Mouse (Mus musculus): ENCODE results near the gene Atp1b2. TPM values are rescaled to one million over a fixed set of nuclear protein-coding genes. Genes with fewer than 3 reads are reported as not detected.
A peak's percentile ranks its signal among the peaks of the same experiment; 100 is the strongest.

The Atp1b2 gene
- polyA plus RNA-seq, 1 experiment from 2014 or later: 46.5 TPM

DNA sequence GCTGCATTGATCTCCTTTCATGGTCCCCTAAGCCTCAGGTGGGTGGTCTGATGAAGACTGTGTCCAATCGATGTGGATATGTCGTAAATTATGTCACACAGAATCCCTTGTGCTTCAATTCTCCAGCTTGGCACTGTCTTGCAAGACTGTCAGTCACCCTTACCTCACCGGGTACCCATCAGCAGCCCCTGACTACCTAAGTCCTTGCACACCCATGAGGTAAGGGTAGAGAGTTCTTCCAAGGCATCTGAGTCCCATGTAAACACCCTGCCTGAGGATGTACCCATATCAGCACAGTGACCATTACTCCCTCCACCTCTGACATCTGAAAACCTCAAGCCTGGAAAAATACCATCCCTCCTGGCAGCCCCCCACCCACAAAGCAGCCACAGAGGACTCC, 1.4 kb downstream of the Atp1b2 start:
- H3K27me3 ChIP-seq (ENCODE audit: control insufficient read depth, insufficient read depth, low read length): no peaks in the 10 kb centered on the region
- H3K36me3 ChIP-seq (ENCODE audit: control insufficient read depth, insufficient read depth, low read length): peaks cover 14% of the 10 kb centered on the region; the same call in 1 of the 2 replicates
- H3K4me1 ChIP-seq (ENCODE audit: control insufficient read depth, insufficient read depth, low read length): peaks cover 30% of the 10 kb centered on the region
- H3K9me3 ChIP-seq (ENCODE audit: control insufficient read depth, low read length): no peaks in the 10 kb centered on the region
- DNase-seq (peak; percentile 23), ATAC-seq (ENCODE audit: low FRiP score, low TSS enrichment) (peak; percentile 43; the same call in 1 of the 2 replicates)
- H3K27ac ChIP-seq (replicated peaks; ENCODE audit: low read depth, low read length): peak overlapping the region; percentile 75
- 45% methylated on average over 3 of the region's 3 CpGs for WGBS
- peak overlapping the region; percentile 80 for H3K9ac ChIP-seq (replicated peaks; ENCODE audit: low read length)
- H3K4me3 ChIP-seq (replicated peaks; ENCODE audit: low read depth, low read length): peak overlapping the region; percentile 74
- H3K4me2 ChIP-seq (ENCODE audit: low read length): peak overlapping the region; percentile 98

DNA sequence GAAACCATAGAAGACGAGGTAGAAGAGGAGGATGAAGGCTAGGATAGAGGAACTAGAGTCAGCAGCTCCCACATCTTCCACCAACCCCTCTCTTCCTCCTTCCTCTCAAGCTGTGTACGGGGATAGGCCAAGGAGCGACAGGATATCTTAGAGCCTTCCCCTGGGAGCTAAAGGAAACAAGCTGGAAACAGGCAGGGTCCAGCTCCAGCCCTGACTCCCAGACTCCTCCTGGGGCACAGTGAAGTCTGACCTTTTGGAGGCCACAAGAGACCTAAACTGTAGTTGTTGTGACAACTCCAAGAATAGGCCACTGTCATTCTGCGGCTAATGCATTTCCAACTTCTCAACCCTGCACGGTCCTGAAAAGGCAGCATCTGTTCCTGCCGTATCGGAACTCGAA, 2.2 kb downstream of the Atp1b2 start:
- Histone ChIP-seq H3K27me3 (ENCODE audit: control insufficient read depth, insufficient read depth, low read length) (no peaks in the 10 kb centered on the region), H3K36me3 (ENCODE audit: control insufficient read depth, insufficient read depth, low read length) (peaks cover 17% of the 10 kb centered on the region), H3K4me1 (ENCODE audit: control insufficient read depth, insufficient read depth, low read length) (peaks cover 30% of the 10 kb centered on the region), H3K9me3 (ENCODE audit: control insufficient read depth, low read length) (no peaks in the 10 kb centered on the region), H3K4me3 (replicated peaks; ENCODE audit: low read depth, low read length) (0 out of 2 replicates have a peak overlapping the region, but pooled peaks have one; percentile 3), H3K4me2 (ENCODE audit: low read length) (peak overlapping the region; percentile 98), H3K9ac (replicated peaks; ENCODE audit: low read length) (no peak overlapping the region), H3K27ac (replicated peaks; ENCODE audit: low read depth, low read length) (no peak overlapping the region)
- ATAC-seq (ENCODE audit: low FRiP score, low TSS enrichment): no peak
- DNase-seq: no peak
- 87% methylated on average over 8 of the region's 8 CpGs for WGBS

DNA sequence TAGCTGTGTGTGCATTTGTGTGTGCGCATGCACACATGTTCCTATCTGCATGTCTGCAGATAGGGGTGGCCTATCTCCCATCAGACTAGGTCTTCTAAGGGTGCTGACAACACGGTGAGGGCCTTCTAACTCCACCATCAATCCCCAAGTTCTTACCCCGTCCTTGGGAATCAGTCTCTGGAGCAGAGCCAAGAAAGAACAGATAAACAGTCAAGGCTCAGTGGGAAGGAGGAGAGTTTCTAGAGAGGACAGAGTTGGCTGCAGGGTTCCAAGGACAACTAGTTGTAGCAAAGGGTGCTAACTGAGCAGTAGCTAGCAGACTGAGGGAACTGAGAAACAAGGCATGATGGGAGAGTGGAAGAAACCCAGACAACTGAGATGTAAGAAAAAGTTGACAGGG, 4.0 kb downstream of the Atp1b2 start:
- 88% methylated on average over 3 of the region's 3 CpGs for WGBS
- H3K4me3 ChIP-seq (replicated peaks; ENCODE audit: low read depth, low read length): no peak overlapping the region
- H3K4me1 ChIP-seq (ENCODE audit: control insufficient read depth, insufficient read depth, low read length): peaks cover 30% of the 10 kb centered on the region
- ATAC-seq (ENCODE audit: low FRiP score, low TSS enrichment) (no peak), DNase-seq (no peak)
- no peaks in the 10 kb centered on the region for H3K9me3 ChIP-seq (ENCODE audit: control insufficient read depth, low read length)
- peaks cover 17% of the 10 kb centered on the region for H3K36me3 ChIP-seq (ENCODE audit: control insufficient read depth, insufficient read depth, low read length)
- no peak overlapping the region for H3K9ac ChIP-seq (replicated peaks; ENCODE audit: low read length)
- H3K27me3 ChIP-seq (ENCODE audit: control insufficient read depth, insufficient read depth, low read length): no peaks in the 10 kb centered on the region
- no peak overlapping the region for H3K27ac ChIP-seq (replicated peaks; ENCODE audit: low read depth, low read length)
- H3K4me2 ChIP-seq (ENCODE audit: low read length): no peak overlapping the region

DNA sequence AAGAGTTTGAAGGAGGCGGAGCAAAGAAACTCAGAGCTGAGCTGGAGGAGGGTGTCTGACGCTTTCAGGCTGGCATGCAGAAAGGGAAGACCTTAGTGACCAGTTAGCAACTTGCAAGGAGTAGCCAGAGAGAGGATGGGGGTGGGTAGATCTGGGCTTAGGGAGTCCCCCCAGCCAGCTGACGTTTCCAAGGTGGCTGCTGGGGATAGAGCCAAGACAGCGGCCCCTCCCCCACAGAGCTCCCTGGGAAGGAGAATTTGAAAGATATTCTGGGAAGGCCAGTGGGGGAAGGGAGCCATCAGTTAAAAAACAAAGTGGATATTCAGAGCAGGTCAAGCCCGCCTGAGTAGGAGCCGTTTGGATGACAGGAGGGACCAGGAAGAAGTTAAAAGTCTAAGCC, 5.6 kb downstream of the Atp1b2 start:
- H3K4me1 ChIP-seq (ENCODE audit: control insufficient read depth, insufficient read depth, low read length): peaks cover 25% of the 10 kb centered on the region
- H3K36me3 ChIP-seq (ENCODE audit: control insufficient read depth, insufficient read depth, low read length): peaks cover 17% of the 10 kb centered on the region
- H3K9ac ChIP-seq (replicated peaks; ENCODE audit: low read length): no peak overlapping the region
- DNase-seq (peak; percentile 69), ATAC-seq (ENCODE audit: low FRiP score, low TSS enrichment) (no peak)
- H3K9me3 ChIP-seq (ENCODE audit: control insufficient read depth, low read length): no peaks in the 10 kb centered on the region
- H3K4me3 ChIP-seq (replicated peaks; ENCODE audit: low read depth, low read length): no peak overlapping the region
- WGBS: 9% methylated on average over 6 of the region's 6 CpGs
- 0 out of 2 replicates have a peak overlapping the region, but pooled peaks have one; percentile 22 for H3K27ac ChIP-seq (replicated peaks; ENCODE audit: low read depth, low read length)
- no peak overlapping the region for H3K4me2 ChIP-seq (ENCODE audit: low read length)
- no peaks in the 10 kb centered on the region for H3K27me3 ChIP-seq (ENCODE audit: control insufficient read depth, insufficient read depth, low read length)

GRCm38 (mm10) chr11:69599436-69599835, 6.3 kb downstream of the Atp1b2 start:
- DNase-seq (no peak), ATAC-seq (ENCODE audit: low FRiP score, low TSS enrichment) (no peak)
- H3K4me3 ChIP-seq (replicated peaks; ENCODE audit: low read depth, low read length): no peak overlapping the region
- H3K4me2 ChIP-seq (ENCODE audit: low read length): no peak overlapping the region
- H3K27me3 ChIP-seq (ENCODE audit: control insufficient read depth, insufficient read depth, low read length): no peaks in the 10 kb centered on the region
- H3K9ac ChIP-seq (replicated peaks; ENCODE audit: low read length): no peak overlapping the region; the same call in 1 of the 2 replicates
- peaks cover 20% of the 10 kb centered on the region for H3K4me1 ChIP-seq (ENCODE audit: control insufficient read depth, insufficient read depth, low read length)
- H3K27ac ChIP-seq (replicated peaks; ENCODE audit: low read depth, low read length): 0 out of 2 replicates have a peak overlapping the region, but pooled peaks have one; percentile 37
- 9% methylated on average over 9 of the region's 9 CpGs for WGBS
- H3K36me3 ChIP-seq (ENCODE audit: control insufficient read depth, insufficient read depth, low read length): peaks cover 20% of the 10 kb centered on the region
- no peaks in the 10 kb centered on the region for H3K9me3 ChIP-seq (ENCODE audit: control insufficient read depth, low read length)

DNA sequence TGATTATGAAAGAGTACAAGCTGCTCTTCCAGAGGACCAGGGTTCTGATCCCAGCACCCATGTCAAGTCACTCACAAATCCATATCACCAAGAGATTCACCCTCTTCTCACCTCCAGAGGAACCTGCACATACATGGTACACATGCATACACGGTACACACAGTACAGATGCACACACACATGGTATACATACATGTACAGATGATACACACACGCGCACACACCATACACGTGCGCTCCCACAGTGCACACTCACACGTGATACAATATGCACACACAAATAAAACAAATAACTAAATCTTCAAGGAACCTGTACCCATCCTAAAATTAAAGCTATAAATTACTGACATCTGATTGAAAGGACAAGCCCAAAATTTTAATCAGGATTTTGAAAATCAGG, 10.9 kb downstream of the Atp1b2 start:
- peaks cover 24% of the 10 kb centered on the region for H3K36me3 ChIP-seq (ENCODE audit: control insufficient read depth, insufficient read depth, low read length)
- no peaks in the 10 kb centered on the region for H3K9me3 ChIP-seq (ENCODE audit: control insufficient read depth, low read length)
- DNase-seq (no peak), ATAC-seq (ENCODE audit: low FRiP score, low TSS enrichment) (no peak)
- no peak overlapping the region for H3K9ac ChIP-seq (replicated peaks; ENCODE audit: low read length)
- no peak overlapping the region for H3K27ac ChIP-seq (replicated peaks; ENCODE audit: low read depth, low read length)
- H3K4me2 ChIP-seq (ENCODE audit: low read length): no peak overlapping the region
- 98% methylated on average over 6 of the region's 6 CpGs for WGBS
- no peaks in the 10 kb centered on the region for H3K4me1 ChIP-seq (ENCODE audit: control insufficient read depth, insufficient read depth, low read length)
- no peak overlapping the region for H3K4me3 ChIP-seq (replicated peaks; ENCODE audit: low read depth, low read length)
- H3K27me3 ChIP-seq (ENCODE audit: control insufficient read depth, insufficient read depth, low read length): no peaks in the 10 kb centered on the region

GRCm38 (mm10) chr11:69592799-69593198, 12.9 kb downstream of the Atp1b2 start:
- ATAC-seq (ENCODE audit: low FRiP score, low TSS enrichment) (no peak), DNase-seq (no peak)
- Histone ChIP-seq H3K4me2 (ENCODE audit: low read length) (no peak overlapping the region), H3K9ac (replicated peaks; ENCODE audit: low read length) (no peak overlapping the region), H3K27ac (replicated peaks; ENCODE audit: low read depth, low read length) (no peak overlapping the region), H3K27me3 (ENCODE audit: control insufficient read depth, insufficient read depth, low read length) (no peaks in the 10 kb centered on the region), H3K4me1 (ENCODE audit: control insufficient read depth, insufficient read depth, low read length) (no peaks in the 10 kb centered on the region), H3K4me3 (replicated peaks; ENCODE audit: low read depth, low read length) (no peak overlapping the region), H3K36me3 (ENCODE audit: control insufficient read depth, insufficient read depth, low read length) (peaks cover 42% of the 10 kb centered on the region), H3K9me3 (ENCODE audit: control insufficient read depth, low read length) (no peaks in the 10 kb centered on the region)
- WGBS: 93% methylated on average over 4 of the region's 4 CpGs

DNA sequence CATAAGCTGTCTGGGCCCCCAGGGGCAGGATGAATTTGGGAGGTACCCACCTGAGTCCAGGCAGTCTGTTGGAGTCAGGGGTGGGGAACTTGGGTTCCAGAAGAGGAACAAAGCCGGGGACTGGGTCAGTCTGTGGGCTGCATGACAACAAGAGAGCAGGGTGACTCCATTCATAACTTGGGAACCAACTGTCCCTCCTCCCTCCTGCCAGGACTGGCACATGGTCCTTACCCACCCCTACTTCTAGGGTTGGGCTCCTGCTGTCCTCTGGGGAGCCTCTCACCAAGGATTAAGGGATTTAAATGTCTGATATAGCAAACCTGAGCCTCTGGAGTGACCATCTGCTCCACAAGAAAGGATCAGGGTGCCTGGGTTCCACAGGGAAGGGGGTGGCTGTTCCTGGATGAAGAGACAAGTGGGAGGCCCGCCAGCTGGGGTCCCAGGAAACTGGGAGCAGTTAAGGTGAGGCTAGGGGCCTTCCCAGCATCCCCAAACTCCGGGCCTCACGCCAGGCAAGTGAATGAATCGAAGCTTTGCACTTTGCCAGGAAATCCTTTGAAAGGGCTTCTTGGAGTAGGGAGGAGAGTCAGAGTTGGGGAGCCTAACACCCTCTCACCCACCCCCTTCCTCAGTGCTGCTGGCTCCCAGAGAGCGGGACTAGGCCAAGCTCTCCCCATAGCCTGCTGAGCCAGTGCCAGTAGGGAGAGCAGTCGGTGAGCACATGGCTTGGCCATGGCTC, 13.7 kb downstream of the Atp1b2 start:
- peak; percentile 61 for DNase-seq
- peaks cover 49% of the 10 kb centered on the region for H3K36me3 ChIP-seq (ENCODE audit: control insufficient read depth, insufficient read depth, low read length)

GRCm38 (mm10) chr11:69591424-69591823, 14.3 kb downstream of the Atp1b2 start:
- no peak overlapping the region for H3K27ac ChIP-seq (replicated peaks; ENCODE audit: low read depth, low read length)
- no peak for DNase-seq

More for the DNA sequence above, 13.7 kb downstream of the Atp1b2 start:
- no peak overlapping the region for H3K4me2 ChIP-seq (ENCODE audit: low read length)
- H3K27ac ChIP-seq (replicated peaks; ENCODE audit: low read depth, low read length): 0 out of 2 replicates have a peak overlapping the region, but pooled peaks have one; percentile 26
- no peaks in the 10 kb centered on the region for H3K27me3 ChIP-seq (ENCODE audit: control insufficient read depth, insufficient read depth, low read length)
- no peak overlapping the region for H3K9ac ChIP-seq (replicated peaks; ENCODE audit: low read length)
- no peaks in the 10 kb centered on the region for H3K9me3 ChIP-seq (ENCODE audit: control insufficient read depth, low read length)
- H3K4me1 ChIP-seq (ENCODE audit: control insufficient read depth, insufficient read depth, low read length): no peaks in the 10 kb centered on the region
- ATAC-seq (ENCODE audit: low FRiP score, low TSS enrichment): no peak
- no peak overlapping the region for H3K4me3 ChIP-seq (replicated peaks; ENCODE audit: low read depth, low read length)
- 62% methylated on average over 7 of the region's 7 CpGs for WGBS

More at GRCm38 (mm10) chr11:69591424-69591823, 14.3 kb downstream of the Atp1b2 start:
- H3K9me3 ChIP-seq (ENCODE audit: control insufficient read depth, low read length): no peaks in the 10 kb centered on the region
- 88% methylated on average over 3 of the region's 3 CpGs for WGBS
- no peak overlapping the region for H3K9ac ChIP-seq (replicated peaks; ENCODE audit: low read length)
- H3K36me3 ChIP-seq (ENCODE audit: control insufficient read depth, insufficient read depth, low read length): peaks cover 51% of the 10 kb centered on the region
- H3K4me1 ChIP-seq (ENCODE audit: control insufficient read depth, insufficient read depth, low read length): no peaks in the 10 kb centered on the region
- H3K4me3 ChIP-seq (replicated peaks; ENCODE audit: low read depth, low read length): no peak overlapping the region
- H3K27me3 ChIP-seq (ENCODE audit: control insufficient read depth, insufficient read depth, low read length): no peaks in the 10 kb centered on the region
- no peak overlapping the region for H3K4me2 ChIP-seq (ENCODE audit: low read length)
- no peak for ATAC-seq (ENCODE audit: low FRiP score, low TSS enrichment)
